Mouse (Mus musculus): ENCODE measurements at regions not wholly inside any gene's neighbourhood (a gene's known extent, or its start where the extent isn't known, plus 50 kb on each side); places are given as distances from the start of the nearest gene placed in this dataset.

DNA sequence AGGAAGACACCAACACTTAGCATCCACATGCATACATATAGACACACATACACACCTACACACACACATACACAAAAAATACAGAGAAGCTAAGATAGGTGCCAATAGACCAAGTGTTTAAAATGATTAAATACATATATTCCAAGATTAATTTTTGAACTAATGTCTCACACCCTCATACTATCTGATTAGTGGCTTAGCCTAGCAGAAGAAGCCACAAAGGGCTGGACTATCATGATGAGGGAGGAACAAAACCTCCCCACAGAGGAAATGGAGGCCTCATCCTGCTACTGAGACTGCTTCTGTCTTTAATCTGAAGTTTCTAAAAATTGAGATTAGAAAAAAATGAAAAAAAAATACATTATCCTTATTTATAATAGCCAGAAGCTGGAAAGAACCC lies 780.6 kb downstream of the Tmem114 start:
- Histone ChIP-seq H3K27me3 (ENCODE audit: control insufficient read depth, insufficient read depth, low read length) (no peaks in the 10 kb centered on the region), H3K36me3 (ENCODE audit: control insufficient read depth, insufficient read depth, low read length) (no peaks in the 10 kb centered on the region), H3K4me1 (ENCODE audit: control insufficient read depth, insufficient read depth, low read length) (no peaks in the 10 kb centered on the region), H3K4me2 (ENCODE audit: low read depth, low read length) (no peak overlapping the region), H3K27ac (ENCODE audit: low read length) (no peak overlapping the region), H3K9me3 (replicated peaks; ENCODE audit: control insufficient read depth, low read length) (no peaks in the 10 kb centered on the region), H3K9ac (ENCODE audit: low read length) (no peak overlapping the region), H3K4me3 (replicated peaks; ENCODE audit: low read length) (no peak overlapping the region)
- ATAC-seq (ENCODE audit: insufficient read depth, low FRiP score), result no peak

DNA sequence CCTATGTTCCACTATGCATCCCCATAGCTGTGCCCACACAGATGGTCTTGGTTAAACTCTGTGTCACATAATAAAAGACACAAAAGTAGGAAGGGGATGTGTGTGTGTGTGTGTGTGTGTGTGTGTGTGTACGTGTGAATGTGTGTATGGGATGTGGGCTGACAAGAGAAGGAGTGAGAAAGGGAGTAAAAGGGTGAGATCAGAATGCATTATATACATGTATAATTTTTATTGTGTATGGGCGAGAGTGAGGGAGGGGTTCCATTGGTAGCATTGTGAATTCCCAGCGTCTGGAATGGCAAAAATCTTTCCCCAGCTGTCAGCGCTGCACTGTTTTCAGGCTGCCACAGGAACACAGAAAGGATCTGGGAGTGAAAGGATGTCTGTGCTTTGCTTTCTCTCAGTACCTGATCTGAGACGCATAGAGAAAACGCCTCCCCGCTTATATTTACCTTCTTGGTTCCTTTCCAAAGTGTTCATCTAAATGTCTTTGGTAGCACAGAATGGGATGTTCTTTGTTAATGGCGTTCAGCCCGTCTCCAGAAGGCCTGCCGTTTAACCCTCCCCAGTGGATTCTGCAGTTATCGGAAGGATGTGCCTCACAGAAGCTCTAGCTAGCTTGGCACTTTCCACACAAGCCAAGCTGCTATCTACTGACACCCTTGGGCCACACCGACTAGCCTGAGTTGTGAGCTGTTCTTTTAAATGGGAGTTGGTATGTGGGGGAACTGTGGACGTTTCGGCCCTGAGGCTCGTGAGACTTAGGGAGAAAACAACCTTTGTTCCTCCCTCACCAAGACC lies 785.8 kb downstream of the Tmem114 start:
- Histone ChIP-seq H3K36me3 (ENCODE audit: control insufficient read depth, insufficient read depth, low read length) (no peaks in the 10 kb centered on the region), H3K4me1 (ENCODE audit: control insufficient read depth, insufficient read depth, low read length) (no peaks in the 10 kb centered on the region), H3K9ac (ENCODE audit: low read length) (no peak overlapping the region), H3K27ac (ENCODE audit: low read length) (no peak overlapping the region), H3K4me2 (ENCODE audit: low read depth, low read length) (no peak overlapping the region), H3K27me3 (ENCODE audit: control insufficient read depth, insufficient read depth, low read length) (no peaks in the 10 kb centered on the region), H3K4me3 (replicated peaks; ENCODE audit: low read length) (no peak overlapping the region), H3K9me3 (replicated peaks; ENCODE audit: control insufficient read depth, low read length) (no peaks in the 10 kb centered on the region)
- 64% methylated on average over 15 of the region's 15 CpGs for WGBS
- ATAC-seq (ENCODE audit: insufficient read depth, low FRiP score), result no peak

DNA sequence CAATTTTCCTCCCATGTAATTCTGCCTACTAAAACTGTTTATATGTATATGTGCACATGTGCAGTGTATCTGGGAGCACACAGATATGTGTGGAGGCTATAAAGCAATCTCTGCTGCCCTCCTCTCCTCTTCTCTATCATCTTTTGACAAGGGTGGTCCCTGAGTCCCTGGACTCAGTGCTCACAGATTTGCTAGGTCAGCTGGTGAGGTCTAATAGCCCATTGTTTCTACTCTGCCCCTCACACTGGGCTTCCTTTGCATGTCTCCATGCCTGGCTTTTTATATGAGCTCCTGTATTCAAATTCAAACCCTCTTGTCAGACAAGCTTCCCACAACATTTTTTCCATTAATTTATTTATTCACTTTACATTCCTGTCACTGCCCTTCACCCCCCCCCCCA lies 786.9 kb downstream of the Tmem114 start:
- Histone ChIP-seq H3K9ac (ENCODE audit: low read length) (no peak overlapping the region), H3K4me2 (ENCODE audit: low read depth, low read length) (no peak overlapping the region), H3K9me3 (replicated peaks; ENCODE audit: control insufficient read depth, low read length) (no peaks in the 10 kb centered on the region), H3K36me3 (ENCODE audit: control insufficient read depth, insufficient read depth, low read length) (no peaks in the 10 kb centered on the region), H3K27ac (ENCODE audit: low read length) (no peak overlapping the region), H3K27me3 (ENCODE audit: control insufficient read depth, insufficient read depth, low read length) (no peaks in the 10 kb centered on the region), H3K4me1 (ENCODE audit: control insufficient read depth, insufficient read depth, low read length) (no peaks in the 10 kb centered on the region), H3K4me3 (replicated peaks; ENCODE audit: low read length) (no peak overlapping the region)
- ATAC-seq (ENCODE audit: insufficient read depth, low FRiP score), result no peak

DNA sequence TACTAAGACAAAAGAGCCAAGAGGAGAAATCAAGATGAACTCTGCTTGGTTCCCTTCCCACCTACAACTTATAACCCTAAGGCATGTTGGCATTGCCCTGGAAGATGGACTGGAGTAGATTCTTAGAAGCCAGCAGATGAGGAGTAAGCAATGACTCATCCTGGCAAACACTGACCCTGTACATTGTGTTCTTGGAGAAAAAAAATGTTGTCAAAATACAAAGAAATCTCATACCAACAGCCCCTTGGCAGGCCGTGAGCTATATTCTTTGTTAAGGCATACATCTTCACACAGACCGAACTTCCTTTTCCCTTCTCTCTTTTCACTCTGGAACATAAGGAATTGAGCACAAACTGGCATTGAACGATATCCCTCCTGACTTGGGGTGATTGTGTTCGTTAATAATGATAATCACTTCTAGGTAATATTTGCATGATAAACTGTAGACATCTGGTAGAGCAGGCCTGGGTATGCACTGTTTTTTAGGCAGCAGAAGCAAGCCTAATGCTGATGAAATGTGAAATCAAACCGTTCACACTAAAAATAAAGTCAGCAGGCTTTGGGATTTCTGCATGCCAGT lies 787.7 kb downstream of the Tmem114 start:
- H3K4me1 ChIP-seq (ENCODE audit: control insufficient read depth, insufficient read depth, low read length), result no peaks in the 10 kb centered on the region
- no peak overlapping the region for H3K4me3 ChIP-seq (replicated peaks; ENCODE audit: low read length)
- no peak for ATAC-seq (ENCODE audit: insufficient read depth, low FRiP score)
- no peak overlapping the region for H3K27ac ChIP-seq (ENCODE audit: low read length)
- H3K27me3 ChIP-seq (ENCODE audit: control insufficient read depth, insufficient read depth, low read length), result no peaks in the 10 kb centered on the region
- H3K36me3 ChIP-seq (ENCODE audit: control insufficient read depth, insufficient read depth, low read length), result no peaks in the 10 kb centered on the region
- no peak overlapping the region for H3K4me2 ChIP-seq (ENCODE audit: low read depth, low read length)
- no peak overlapping the region for H3K9ac ChIP-seq (ENCODE audit: low read length)
- WGBS, result 70% methylated on average over 5 of the region's 5 CpGs
- no peaks in the 10 kb centered on the region for H3K9me3 ChIP-seq (replicated peaks; ENCODE audit: control insufficient read depth, low read length)

DNA sequence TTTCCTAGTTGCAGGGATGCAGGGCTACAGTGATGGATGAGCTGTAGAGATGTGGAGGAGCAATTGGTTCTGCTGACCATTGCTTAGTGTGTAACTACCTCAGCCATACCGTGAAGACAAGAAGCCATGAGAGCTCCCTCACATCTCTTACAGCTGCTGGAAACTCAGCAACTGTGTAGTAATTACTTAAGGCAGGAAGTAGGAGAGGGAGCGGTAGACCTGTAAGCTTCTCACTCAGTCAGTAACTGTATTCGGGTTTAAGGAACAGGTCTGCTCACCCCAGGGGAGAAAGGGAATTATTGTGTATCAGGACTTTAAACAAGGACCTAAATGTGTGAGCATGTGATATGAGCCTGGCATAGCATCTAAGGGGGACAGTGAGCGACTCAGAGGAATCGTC lies 788.6 kb downstream of the Tmem114 start:
- no peak for ATAC-seq (ENCODE audit: insufficient read depth, low FRiP score)
- H3K4me1 ChIP-seq (ENCODE audit: control insufficient read depth, insufficient read depth, low read length), result no peaks in the 10 kb centered on the region
- no peaks in the 10 kb centered on the region for H3K27me3 ChIP-seq (ENCODE audit: control insufficient read depth, insufficient read depth, low read length)
- H3K9ac ChIP-seq (ENCODE audit: low read length), result no peak overlapping the region
- no peaks in the 10 kb centered on the region for H3K9me3 ChIP-seq (replicated peaks; ENCODE audit: control insufficient read depth, low read length)
- no peak overlapping the region for H3K27ac ChIP-seq (ENCODE audit: low read length)
- no peaks in the 10 kb centered on the region for H3K36me3 ChIP-seq (ENCODE audit: control insufficient read depth, insufficient read depth, low read length)
- no peak overlapping the region for H3K4me3 ChIP-seq (replicated peaks; ENCODE audit: low read length)
- H3K4me2 ChIP-seq (ENCODE audit: low read depth, low read length), result no peak overlapping the region
- 70% methylated on average over 5 of the region's 5 CpGs for WGBS

DNA sequence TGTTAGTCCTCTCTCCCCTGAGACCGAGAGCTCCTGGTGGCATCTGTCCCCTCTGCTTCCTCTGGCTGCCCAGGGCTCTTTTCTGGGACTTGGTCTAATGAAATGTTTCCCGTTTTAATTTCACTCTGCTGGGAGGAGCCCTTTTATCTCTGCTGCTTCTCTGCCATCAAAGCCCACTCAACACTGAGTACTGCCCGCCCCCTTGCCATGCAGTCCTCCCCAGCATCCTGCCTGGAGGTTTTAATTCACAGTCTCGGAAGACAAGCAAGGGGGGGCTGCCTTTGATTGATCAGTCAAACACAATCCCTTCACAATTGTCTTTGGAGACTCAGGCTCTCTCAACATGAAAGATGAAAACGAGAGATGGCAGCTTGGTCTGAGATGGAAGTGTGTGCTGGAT lies 792.5 kb downstream of the Tmem114 start:
- no peaks in the 10 kb centered on the region for H3K27me3 ChIP-seq (ENCODE audit: control insufficient read depth, insufficient read depth, low read length)
- H3K36me3 ChIP-seq (ENCODE audit: control insufficient read depth, insufficient read depth, low read length), result no peaks in the 10 kb centered on the region
- H3K4me1 ChIP-seq (ENCODE audit: control insufficient read depth, insufficient read depth, low read length), result no peaks in the 10 kb centered on the region
- WGBS, result 26% methylated on average over 5 of the region's 5 CpGs
- no peak overlapping the region for H3K4me3 ChIP-seq (replicated peaks; ENCODE audit: low read length)
- no peak for ATAC-seq (ENCODE audit: insufficient read depth, low FRiP score)
- no peak overlapping the region for H3K27ac ChIP-seq (ENCODE audit: low read length)
- H3K4me2 ChIP-seq (ENCODE audit: low read depth, low read length), result no peak overlapping the region
- no peaks in the 10 kb centered on the region for H3K9me3 ChIP-seq (replicated peaks; ENCODE audit: control insufficient read depth, low read length)
- H3K9ac ChIP-seq (ENCODE audit: low read length), result no peak overlapping the region

DNA sequence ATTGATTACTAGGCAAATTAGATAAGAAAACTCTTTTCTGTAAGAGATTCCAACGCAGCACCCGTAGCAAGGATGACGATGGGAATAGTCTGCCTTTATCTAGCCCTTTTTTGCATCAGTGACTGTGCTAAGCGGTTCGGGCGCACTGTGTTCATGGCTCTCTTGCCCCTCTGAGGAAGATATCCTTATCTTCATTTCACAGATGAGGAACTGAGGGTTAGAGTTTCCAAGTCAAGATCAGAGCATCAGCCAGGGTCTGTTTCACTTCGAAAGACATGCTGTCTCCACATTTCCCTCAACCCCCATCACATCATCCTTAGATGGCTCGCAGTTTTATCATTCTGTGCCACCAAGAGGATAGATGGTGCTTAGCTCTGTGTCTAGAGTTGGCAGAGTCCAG lies 796.6 kb downstream of the Tmem114 start:
- WGBS, result 60% methylated on average over 8 of the region's 8 CpGs
- Histone ChIP-seq H3K27ac (ENCODE audit: low read length) (no peak overlapping the region), H3K36me3 (ENCODE audit: control insufficient read depth, insufficient read depth, low read length) (no peaks in the 10 kb centered on the region), H3K4me3 (replicated peaks; ENCODE audit: low read length) (no peak overlapping the region), H3K9ac (ENCODE audit: low read length) (no peak overlapping the region), H3K9me3 (replicated peaks; ENCODE audit: control insufficient read depth, low read length) (no peaks in the 10 kb centered on the region), H3K27me3 (ENCODE audit: control insufficient read depth, insufficient read depth, low read length) (no peaks in the 10 kb centered on the region), H3K4me2 (ENCODE audit: low read depth, low read length) (no peak overlapping the region), H3K4me1 (ENCODE audit: control insufficient read depth, insufficient read depth, low read length) (no peaks in the 10 kb centered on the region)
- no peak for ATAC-seq (ENCODE audit: insufficient read depth, low FRiP score)

DNA sequence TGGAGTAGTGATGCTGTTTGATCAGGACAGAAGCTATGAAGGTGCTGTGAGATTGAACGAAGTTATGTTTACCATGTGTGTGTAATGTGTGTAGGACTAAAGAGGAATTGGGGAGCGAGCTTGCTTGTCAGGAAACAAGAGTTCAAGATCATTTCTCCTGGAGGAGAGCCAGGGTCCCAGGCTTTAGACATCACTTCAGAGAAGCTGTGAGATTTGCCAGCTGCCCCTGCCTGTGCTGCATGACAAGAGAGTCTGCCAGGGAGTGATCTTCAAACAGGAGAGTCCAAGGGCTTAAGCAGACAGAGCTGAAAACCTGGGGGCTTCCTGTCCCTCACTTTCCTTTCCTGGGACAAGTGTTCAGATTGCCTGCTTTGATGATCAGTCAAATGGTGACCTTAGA lies 818.3 kb downstream of the Tmem114 start:
- H3K4me2 ChIP-seq (ENCODE audit: low read depth, low read length), result no peak overlapping the region
- no peak overlapping the region for H3K27ac ChIP-seq (ENCODE audit: low read length)
- 32% methylated on average over 2 of the region's 2 CpGs for WGBS
- no peaks in the 10 kb centered on the region for H3K36me3 ChIP-seq (ENCODE audit: control insufficient read depth, insufficient read depth, low read length)
- no peaks in the 10 kb centered on the region for H3K27me3 ChIP-seq (ENCODE audit: control insufficient read depth, insufficient read depth, low read length)
- H3K4me1 ChIP-seq (ENCODE audit: control insufficient read depth, insufficient read depth, low read length), result 0 out of 2 replicates have a peak, but pooled peaks cover 3% of the 10 kb centered on the region
- H3K9ac ChIP-seq (ENCODE audit: low read length), result no peak overlapping the region
- no peaks in the 10 kb centered on the region for H3K9me3 ChIP-seq (replicated peaks; ENCODE audit: control insufficient read depth, low read length)
- no peak for ATAC-seq (ENCODE audit: insufficient read depth, low FRiP score)
- H3K4me3 ChIP-seq (replicated peaks; ENCODE audit: low read length), result no peak overlapping the region

DNA sequence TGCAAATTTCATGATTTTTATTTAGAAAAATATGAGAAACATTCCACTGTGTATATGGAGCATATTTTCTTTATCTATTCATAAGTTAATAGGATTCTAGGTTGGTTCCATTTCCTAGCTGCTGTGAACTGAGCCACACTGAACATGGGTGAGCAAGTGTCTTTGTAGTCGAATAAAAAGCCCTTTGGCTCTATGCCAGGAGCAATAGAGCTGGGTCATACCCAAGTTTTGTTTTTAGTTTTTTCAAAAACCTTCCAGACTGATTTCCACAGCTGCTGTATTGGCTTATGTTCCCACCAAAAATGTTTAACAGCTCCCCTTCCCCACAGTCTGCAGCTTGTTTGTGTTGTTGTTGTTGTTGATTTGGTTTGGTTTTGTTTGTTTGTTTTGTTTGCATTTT lies 822.5 kb downstream of the Tmem114 start:
- Histone ChIP-seq H3K27ac (ENCODE audit: low read length) (no peak overlapping the region), H3K9ac (ENCODE audit: low read length) (no peak overlapping the region), H3K36me3 (ENCODE audit: control insufficient read depth, insufficient read depth, low read length) (no peaks in the 10 kb centered on the region), H3K9me3 (replicated peaks; ENCODE audit: control insufficient read depth, low read length) (no peaks in the 10 kb centered on the region), H3K4me3 (replicated peaks; ENCODE audit: low read length) (no peak overlapping the region), H3K4me2 (ENCODE audit: low read depth, low read length) (no peak overlapping the region), H3K27me3 (ENCODE audit: control insufficient read depth, insufficient read depth, low read length) (no peaks in the 10 kb centered on the region), H3K4me1 (ENCODE audit: control insufficient read depth, insufficient read depth, low read length) (0 out of 2 replicates have a peak, but pooled peaks cover 3% of the 10 kb centered on the region)
- 16% methylated on average over 1 of the region's 1 CpGs for WGBS
- ATAC-seq (ENCODE audit: insufficient read depth, low FRiP score), result no peak

All from stomach, embryonic 16.5 days (tissue).